Mouse (Mus musculus) central nervous system, embryonic 14 days (tissue): ENCODE results near the gene Ssna1. TPM values are rescaled to one million over a fixed set of nuclear protein-coding genes. Genes with fewer than 3 reads are reported as not detected.

Source experiments
- polyA plus RNA-seq: library from polyadenylated mRNA; depleted of rRNA; stranded (reverse); fragments of >200 nt; gene quantifications from 2 replicates; pipeline ENCODE4 v1.2.3, GENCODE M21; 2012; rRNA removed

The Ssna1 gene
- polyA plus RNA-seq = 122 and 127 TPM in 2 replicates

GRCm38 (mm10) chr2:25271827-25272511 lies at the start of gene Ssna1, which contains the start of gene Anapc2:
TSS of gene Ssna1 (minus strand) at chr2:25272438.
TSS of gene Anapc2 (plus strand) at chr2:25272478.

GRCm38 (mm10) chr2:25318971-25319773 lies 46.9 kb upstream of the Ssna1 start, which contains the start of gene Grin1:
TSS of gene Grin1 (minus strand) at chr2:25319187.

GRCm38 (mm10) chr2:25289651-25290050 lies 17.4 kb upstream of the Ssna1 start, which contains the start of gene Lrrc26:
TSS of gene Lrrc26 (plus strand) at chr2:25289915.

GRCm38 (mm10) chr2:25287927-25288649 lies 15.8 kb upstream of the Ssna1 start, which contains the start of gene Tmem210:
TSS of gene Tmem210 (plus strand) at chr2:25288145.

GRCm38 (mm10) chr2:25262291-25262767 lies 9.9 kb downstream of the Ssna1 start, which contains the start of gene Tprn:
TSS of gene Tprn (plus strand) at chr2:25262618.

GRCm38 (mm10) chr2:25255284-25255779 lies 16.9 kb downstream of the Ssna1 start, which contains the start of gene Tmem203:
TSS of gene Tmem203 (plus strand) at chr2:25255439.

GRCm38 (mm10) chr2:25246183-25247072 lies 25.8 kb downstream of the Ssna1 start, which contains the start of gene AL732309.1:
TSS of gene AL732309.1 (minus strand) at chr2:25246863.

GRCm38 (mm10) chr2:25242101-25242506 lies 30.1 kb downstream of the Ssna1 start, which contains the start of the genes Rnf208 and Cysrt1:
TSS of gene Rnf208 (plus strand) at chr2:25242255.
TSS of gene Cysrt1 (minus strand) at chr2:25242452.

GRCm38 (mm10) chr2:25236614-25237013 lies 35.6 kb downstream of the Ssna1 start, which contains the start of gene Rnf224:
TSS of gene Rnf224 (minus strand) at chr2:25236787.

GRCm38 (mm10) chr2:25234050-25234449 lies 38.2 kb downstream of the Ssna1 start, which contains the start of gene Slc34a3:
TSS of gene Slc34a3 (minus strand) at chr2:25234364.

GRCm38 (mm10) chr2:25224492-25224765 lies 47.8 kb downstream of the Ssna1 start, which contains the start of gene Tubb4b:
TSS of gene Tubb4b (minus strand) at chr2:25224702.

Other genes starting within 250 kb of the Ssna1 start
- 192 and 216 TPM in 2 replicates for gene Nsmf, start 218.1 kb downstream of the Ssna1 start, polyA plus RNA-seq
- gene Entpd8, start 192.1 kb downstream of the Ssna1 start, polyA plus RNA-seq = 0.07 TPM in 1 of 2 replicates, not detected in the other
- 0.24 TPM in 1 of 2 replicates, not detected in the other for gene Noxa1, start 177.3 kb downstream of the Ssna1 start, polyA plus RNA-seq
- gene Nrarp, start 91.7 kb downstream of the Ssna1 start, polyA plus RNA-seq = 37.0 and 53.2 TPM in 2 replicates
- 1.8 and 2.2 TPM in 2 replicates for gene Tor4a, start 75.6 kb downstream of the Ssna1 start, polyA plus RNA-seq
- gene Nelfb, start 60.9 kb downstream of the Ssna1 start, polyA plus RNA-seq = 79.8 and 89.6 TPM in 2 replicates
- gene Stpg3, start 57.8 kb downstream of the Ssna1 start, polyA plus RNA-seq = not detected in 2 replicates
- 0.13 and 0.33 TPM in 2 replicates for gene Fam166a, start 53.7 kb downstream of the Ssna1 start, polyA plus RNA-seq
- 415 and 443 TPM in 2 replicates for gene Tubb4b, start 47.7 kb downstream of the Ssna1 start, polyA plus RNA-seq
- gene Slc34a3, start 38.1 kb downstream of the Ssna1 start, polyA plus RNA-seq = not detected in 2 replicates
- not detected in 2 replicates for gene Rnf224, start 35.7 kb downstream of the Ssna1 start, polyA plus RNA-seq
- 91.0 and 95.4 TPM in 2 replicates for gene Rnf208, start 30.2 kb downstream of the Ssna1 start, polyA plus RNA-seq
- 0.06 and 0.34 TPM in 2 replicates for gene Cysrt1, start 30.0 kb downstream of the Ssna1 start, polyA plus RNA-seq
- gene AL732309.1, start 25.6 kb downstream of the Ssna1 start, polyA plus RNA-seq = 16.3 and 16.9 TPM in 2 replicates
- gene Tmem203, start 17.0 kb downstream of the Ssna1 start, polyA plus RNA-seq = 24.3 and 25.3 TPM in 2 replicates
- 9.4 and 10.5 TPM in 2 replicates for gene Tprn, start 9.8 kb downstream of the Ssna1 start, polyA plus RNA-seq
- 121 and 122 TPM in 2 replicates for gene Anapc2, start within 50 bp of the Ssna1 start, polyA plus RNA-seq
- not detected in 2 replicates for gene Tmem210, start 15.7 kb upstream of the Ssna1 start, polyA plus RNA-seq
- 0.08 TPM in 1 of 2 replicates, not detected in the other for gene Lrrc26, start 17.5 kb upstream of the Ssna1 start, polyA plus RNA-seq
- 23.9 and 26.6 TPM in 2 replicates for gene Grin1, start 46.7 kb upstream of the Ssna1 start, polyA plus RNA-seq
- 28.2 and 34.0 TPM in 2 replicates for gene Man1b1, start 59.9 kb upstream of the Ssna1 start, polyA plus RNA-seq
- gene Dpp7, start 83.9 kb upstream of the Ssna1 start, polyA plus RNA-seq = 48.1 and 51.1 TPM in 2 replicates
- gene Uap1l1, start 93.2 kb upstream of the Ssna1 start, polyA plus RNA-seq = 4.2 and 6.0 TPM in 2 replicates
- 29.5 and 39.5 TPM in 2 replicates for gene Sapcd2, start 99.9 kb upstream of the Ssna1 start, polyA plus RNA-seq
- gene Entpd2, start 123.4 kb upstream of the Ssna1 start, polyA plus RNA-seq = 2.0 and 3.8 TPM in 2 replicates
- gene Npdc1, start 126.9 kb upstream of the Ssna1 start, polyA plus RNA-seq = 585 and 599 TPM in 2 replicates
- 0.39 and 0.44 TPM in 2 replicates for gene Fut7, start 150.8 kb upstream of the Ssna1 start, polyA plus RNA-seq
- gene Abca2, start 156.3 kb upstream of the Ssna1 start, polyA plus RNA-seq = 43.4 and 48.8 TPM in 2 replicates
- gene Clic3, start 184.4 kb upstream of the Ssna1 start, polyA plus RNA-seq = 0.74 and 1.3 TPM in 2 replicates
- 122 and 124 TPM in 2 replicates for gene Paxx, start 188.7 kb upstream of the Ssna1 start, polyA plus RNA-seq
- 65.0 and 127 TPM in 2 replicates for gene Ptgds, start 197.6 kb upstream of the Ssna1 start, polyA plus RNA-seq
- not detected in 2 replicates for gene Lcn12, start 221.5 kb upstream of the Ssna1 start, polyA plus RNA-seq
- gene Fbxw5, start 228.3 kb upstream of the Ssna1 start, polyA plus RNA-seq = 37.4 and 43.7 TPM in 2 replicates
- 3.2 and 4.1 TPM in 2 replicates for gene C8g, start 229.3 kb upstream of the Ssna1 start, polyA plus RNA-seq